Mouse (Mus musculus) layer of hippocampus, postnatal 25 days (tissue): ENCODE data around the gene AC129217.1. TPM values are rescaled to one million over a fixed set of nuclear protein-coding genes. Genes with fewer than 3 reads are reported as not detected.
A peak's percentile ranks its signal among the peaks of the same experiment; 100 is the strongest.
"Not testable (repeated sequence)": the region's sequence is repeated elsewhere in the genome, so short reads cannot be mapped to it uniquely, and the experiment has no call there.

Source experiments
- DNase-seq, 2 experiments: peaks; one replicate each; pipeline ENCODE4 v3.0.0; 2022; ENCODE audit warnings: mixed read lengths in 2 of 2, low spot score in 1 of 2; ENCODE audit errors: extremely low spot score in 1 of 2
- microRNA-seq, 2 experiments: library from miRNA; unstranded; fragments of <30 nt; microRNA quantifications; one replicate each; pipeline ENCODE4 v1.2.0; 2021
- total RNA-seq, 2 experiments: library from RNA; stranded (reverse); gene quantifications; 2 replicates each; pipeline ENCODE4 v1.2.3; 2021

AC129217.1 gene
- total RNA-seq, 2 experiments from 2014 or later, result 4.5 TPM; not detected in 1

DNA sequence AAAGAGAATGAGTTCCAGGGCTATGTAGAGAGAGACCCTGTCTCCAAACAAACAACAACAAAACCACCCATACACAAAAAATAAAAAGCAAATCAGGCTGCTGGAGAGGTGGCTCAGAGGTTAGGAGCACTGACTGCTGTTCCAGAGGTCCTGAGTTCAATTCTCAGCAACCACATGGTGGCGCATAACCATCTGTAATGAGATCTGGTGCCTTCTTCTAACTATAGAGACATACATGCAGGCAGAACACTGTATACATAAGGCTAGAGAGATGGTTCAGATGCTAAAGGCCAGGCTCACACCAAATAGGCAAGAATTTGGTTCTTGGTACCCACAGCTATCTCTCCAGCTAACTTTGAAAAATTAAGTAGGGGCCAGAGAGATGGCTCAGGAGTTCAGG lies 29.4 kb downstream of the AC129217.1 start:
- DNase-seq, result no peak

DNA sequence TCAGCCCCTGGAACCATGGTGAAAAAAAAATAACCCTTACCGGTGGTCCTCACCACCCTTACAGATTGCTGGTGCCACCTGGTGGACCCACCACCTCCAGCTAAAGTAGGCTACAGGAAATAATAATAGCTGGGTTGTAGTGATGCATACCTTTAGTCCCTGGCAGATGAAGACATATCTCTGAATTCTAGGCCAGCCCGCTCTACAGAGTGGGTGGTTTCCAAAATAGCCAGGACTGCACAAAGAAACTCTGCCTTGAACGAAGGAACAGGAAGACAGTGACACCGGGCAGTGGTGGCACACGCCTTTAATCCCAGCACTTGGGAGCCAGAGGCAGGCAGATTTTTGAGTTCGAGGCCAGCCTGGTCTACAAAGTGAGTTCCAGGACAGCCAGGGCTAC lies 34.7 kb downstream of the AC129217.1 start:
- no peak for DNase-seq

DNA sequence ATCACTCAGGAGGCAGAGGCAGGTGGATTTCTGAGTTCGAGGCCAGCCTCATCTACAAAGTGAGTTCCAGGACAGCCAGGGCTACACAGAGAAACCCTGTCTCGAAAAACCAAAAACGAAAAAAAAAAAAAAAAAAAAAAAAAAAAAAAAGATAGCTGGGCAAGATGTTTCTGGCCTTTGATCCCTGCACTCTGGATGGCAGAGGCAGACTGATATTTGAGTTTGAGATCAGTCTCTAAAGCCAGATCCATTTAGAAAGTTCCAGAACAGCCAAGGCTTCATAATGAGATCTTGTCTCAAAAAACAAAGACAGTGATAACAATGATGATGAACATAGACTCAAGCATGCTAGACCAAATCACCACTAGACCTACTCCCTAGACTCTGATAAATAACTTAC lies 40.8 kb downstream of the AC129217.1 start:
- not testable (repeated sequence) for DNase-seq

- DNase-seq, result no peak
Observed at GRCm38 (mm10) chr19:8870838-8871237, 41.3 kb downstream of the AC129217.1 start.

- DNase-seq, result peak; percentile 94 to 95
Observed at GRCm38 (mm10) chr19:8871267-8872186, 42.0 kb downstream of the AC129217.1 start, which contains the start of gene Ubxn1. TSS of gene Ubxn1 (plus strand) at chr19:8871496.

DNA sequence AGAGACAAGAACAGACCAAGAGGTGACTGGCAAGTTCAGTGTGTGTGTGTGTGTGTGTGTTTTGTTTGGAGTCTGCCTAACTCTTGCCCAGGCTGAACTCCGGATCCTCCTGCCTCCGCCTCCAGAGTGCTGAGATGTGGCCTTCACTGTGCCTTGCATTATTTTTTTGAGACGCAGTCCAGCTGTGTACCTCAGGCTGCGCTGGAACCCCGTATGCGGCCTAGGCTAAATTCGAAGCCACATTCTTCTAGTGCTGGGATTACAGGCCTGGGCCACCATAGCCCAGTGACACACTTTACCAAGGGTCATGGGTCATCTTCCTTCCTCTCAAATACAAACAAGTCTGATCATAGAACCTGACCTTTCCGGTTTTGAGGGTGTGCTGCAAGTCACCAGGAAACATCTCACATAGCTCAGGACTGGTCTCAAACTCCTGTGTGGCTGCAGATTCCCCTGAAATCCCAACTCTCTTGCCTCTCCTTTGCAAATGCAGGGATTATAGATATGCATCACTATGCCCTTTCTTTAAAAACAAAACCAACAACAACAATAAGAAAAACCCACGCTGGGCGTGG lies 42.8 kb downstream of the AC129217.1 start:
- no peak for DNase-seq

GRCm38 (mm10) chr19:8875031-8875430 lies 45.5 kb downstream of the AC129217.1 start:
- no peak for DNase-seq

- DNase-seq, result peak; percentile 78
Observed at GRCm38 (mm10) chr19:8880311-8881033, 50.9 kb downstream of the AC129217.1 start, which contains the start of gene Uqcc3. TSS of gene Uqcc3 (minus strand) at chr19:8880923.

GRCm38 (mm10) chr19:8881034-8881392 lies 51.4 kb downstream of the AC129217.1 start:
- no peak for DNase-seq

DNA sequence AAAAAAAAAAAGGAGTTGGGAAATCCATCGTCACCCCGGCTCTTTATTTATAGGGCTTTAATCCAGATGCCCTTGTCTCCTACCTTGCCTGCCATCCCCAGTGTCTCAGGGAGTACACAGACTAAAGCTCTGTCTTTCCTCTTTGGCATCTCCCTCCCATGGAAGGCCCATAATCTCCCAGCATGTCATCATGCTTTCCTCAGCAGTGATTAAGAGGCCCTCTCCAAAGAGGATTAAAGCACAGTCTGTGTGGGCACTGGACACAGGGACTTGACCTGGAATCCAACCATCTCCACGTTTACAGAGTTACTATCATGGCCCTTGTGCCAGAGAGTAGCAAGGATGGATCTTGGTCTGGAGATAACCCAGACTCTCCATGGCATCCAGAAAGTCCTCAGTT lies 54.0 kb downstream of the AC129217.1 start, which contains the start of the genes Lbhd1 and Gm49403:
TSS of gene Lbhd1 (plus strand) at position 117 of the 400 bp plus-strand sequence.
TSS of gene Gm49403 (plus strand) at position 315 of the 400 bp plus-strand sequence.
- DNase-seq, result no peak

GRCm38 (mm10) chr19:8886916-8887584 lies 57.5 kb downstream of the AC129217.1 start:
- DNase-seq, result no peak

- no peak for DNase-seq
Observed at GRCm38 (mm10) chr19:8887585-8888463, 58.3 kb downstream of the AC129217.1 start.

- DNase-seq, result peak; percentile 81 to 85
Observed at GRCm38 (mm10) chr19:8888511-8889385, 59.2 kb downstream of the AC129217.1 start, which contains the start of the genes 1810009A15Rik and Gm49416. TSS of gene 1810009A15Rik (plus strand) at chr19:8888853. TSS of gene Gm49416 (plus strand) at chr19:8888926.

Small RNAs within 50 kb of the gene (microRNA-seq; reads per million reads assigned to microRNA genes)
- gene Mir5136, result 0 reads per million in 2 experiments

Other genes starting within 250 kb of the AC129217.1 start
- 10 to 100 TPM in 1 of 2 experiments, 1 to 10 TPM in 1; 9.5 to 12.3 TPM for gene Slc22a8, start 238.5 kb upstream of the AC129217.1 start, total RNA-seq
- gene Slc22a6, start 211.7 kb upstream of the AC129217.1 start, total RNA-seq, result 1 to 10 TPM; 1.5 to 1.6 TPM
- gene Chrm1, start 166.0 kb upstream of the AC129217.1 start, total RNA-seq, result 100 to 1,000 TPM; 188 to 200 TPM
- gene Slc3a2, start 106.4 kb upstream of the AC129217.1 start, total RNA-seq, result 100 to 1,000 TPM; 155 to 170 TPM
- 10 to 100 TPM; 43.9 to 53.6 TPM for gene Wdr74, start 93.9 kb upstream of the AC129217.1 start, total RNA-seq
- gene 1700092M07Rik, start 89.1 kb upstream of the AC129217.1 start, total RNA-seq, result 1 to 10 TPM in 1 of 2 experiments, not detected in 1; 1.5 TPM
- gene Stx5a, start 88.4 kb upstream of the AC129217.1 start, total RNA-seq, result 10 to 100 TPM; 59.9 to 70.7 TPM
- 10 to 100 TPM; 75.4 to 95.3 TPM for gene Nxf1, start 72.7 kb upstream of the AC129217.1 start, total RNA-seq
- gene Tmem223, start 58.8 kb upstream of the AC129217.1 start, total RNA-seq, result 100 to 1,000 TPM in 1 of 2 experiments, 10 to 100 TPM in 1; 92.1 to 101 TPM
- 10 to 100 TPM in 1 of 2 experiments, 1 to 10 TPM in 1; 8.5 to 10.1 TPM for gene Tmem179b, start 55.3 kb upstream of the AC129217.1 start, total RNA-seq
- gene Taf6l, start 43.4 kb upstream of the AC129217.1 start, total RNA-seq, result 10 to 100 TPM; 13.8 to 14.1 TPM
- 100 to 1,000 TPM; 112 to 130 TPM for gene Polr2g, start 31.2 kb upstream of the AC129217.1 start, total RNA-seq
- 1 to 10 TPM; 6.4 to 6.6 TPM for gene Zbtb3, start 27.2 kb upstream of the AC129217.1 start, total RNA-seq
- gene Ttc9c, start 10.4 kb upstream of the AC129217.1 start, total RNA-seq, result 10 to 100 TPM; 35.3 to 36.4 TPM
- 100 to 1,000 TPM; 109 to 120 TPM for gene Hnrnpul2, start 9.8 kb upstream of the AC129217.1 start, total RNA-seq
- 100 to 1,000 TPM; 103 to 111 TPM for gene Bscl2, start 7.7 kb downstream of the AC129217.1 start, total RNA-seq
- 100 to 1,000 TPM; 188 to 192 TPM for gene Gng3, start 9.4 kb downstream of the AC129217.1 start, total RNA-seq
- under 1 TPM; 0.28 to 0.47 TPM for gene Lrrn4cl, start 21.0 kb downstream of the AC129217.1 start, total RNA-seq
- gene Ubxn1, start 41.7 kb downstream of the AC129217.1 start, total RNA-seq, result 10 to 100 TPM; 92.2 to 98.9 TPM
- 10 to 100 TPM; 31.2 to 36.4 TPM for gene Uqcc3, start 51.1 kb downstream of the AC129217.1 start, total RNA-seq
- gene Lbhd1, start 54.0 kb downstream of the AC129217.1 start, total RNA-seq, result 10 to 100 TPM; 10.1 to 16.2 TPM
- not detected for gene Gm49403, start 54.2 kb downstream of the AC129217.1 start, total RNA-seq
- gene 1810009A15Rik, start 59.1 kb downstream of the AC129217.1 start, total RNA-seq, result 10 to 100 TPM; 22.0 to 25.7 TPM
- 1 to 10 TPM; 1.6 to 2.2 TPM for gene Gm49416, start 59.2 kb downstream of the AC129217.1 start, total RNA-seq
- 10 to 100 TPM; 26.1 to 27.0 TPM for gene Ints5, start 63.2 kb downstream of the AC129217.1 start, total RNA-seq
- gene Ganab, start 68.3 kb downstream of the AC129217.1 start, total RNA-seq, result 100 to 1,000 TPM; 116 to 122 TPM
- 100 to 1,000 TPM; 169 to 172 TPM for gene B3gat3, start 90.6 kb downstream of the AC129217.1 start, total RNA-seq
- gene Rom1, start 99.6 kb downstream of the AC129217.1 start, total RNA-seq, result 1 to 10 TPM; 4.8 to 6.4 TPM
- gene Eml3, start 99.8 kb downstream of the AC129217.1 start, total RNA-seq, result 10 to 100 TPM in 1 of 2 experiments, 1 to 10 TPM in 1; 9.1 to 11.1 TPM
- 10 to 100 TPM; 51.2 to 58.4 TPM for gene Mta2, start 112.1 kb downstream of the AC129217.1 start, total RNA-seq
- 10 to 100 TPM; 19.4 to 20.1 TPM for gene Tut1, start 124.1 kb downstream of the AC129217.1 start, total RNA-seq
- 100 to 1,000 TPM; 215 to 256 TPM for gene Eef1g, start 137.3 kb downstream of the AC129217.1 start, total RNA-seq
- 10 to 100 TPM; 14.7 to 15.7 TPM for gene Ahnak, start 159.5 kb downstream of the AC129217.1 start, total RNA-seq